Mouse (Mus musculus) testis, adult 2 months (tissue): ENCODE measurements around the gene Zfp341.

Experiments
- CTCF ChIP-seq: fragments of 200-500 bp; IDR thresholded peaks from 2 replicates; pipeline ENCODE4 v1.5.1; 2012; ENCODE audit warnings: low read depth, mild to moderate bottlenecking, inconsistent platforms, low read length, moderate library complexity; ENCODE audit not compliant: control insufficient read depth, insufficient read depth, insufficient replicate concordance
- POLR2A ChIP-seq: fragments of 200-500 bp; IDR thresholded peaks from 2 replicates; pipeline ENCODE4 v1.6.1; 2012; ENCODE audit warnings: low read depth, mild to moderate bottlenecking, inconsistent platforms, low read length, moderate library complexity; ENCODE audit not compliant: control insufficient read depth

DNA sequence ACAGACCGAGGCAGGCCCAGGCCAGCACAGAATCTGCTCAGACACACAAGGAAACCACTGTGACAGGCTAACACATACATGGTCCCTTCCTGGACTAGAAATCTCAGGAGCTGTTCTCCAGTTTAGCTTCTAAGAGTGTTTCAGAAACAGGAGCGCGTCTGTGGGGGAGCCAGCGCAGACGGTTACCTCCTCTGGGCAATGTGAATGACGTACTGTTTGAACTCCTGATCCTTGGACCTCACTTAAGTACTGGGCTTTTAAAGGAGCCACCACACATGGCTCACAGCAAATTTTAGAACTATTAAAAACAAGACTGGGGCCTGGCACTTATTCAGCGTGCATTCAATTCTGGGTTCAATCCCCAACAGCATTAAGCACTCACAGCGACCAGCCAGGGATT, 46.5 kb upstream of the Zfp341 start:
- TF ChIP-seq CTCF (no peak), POLR2A (no peak)
